In the genomic region with DNA sequence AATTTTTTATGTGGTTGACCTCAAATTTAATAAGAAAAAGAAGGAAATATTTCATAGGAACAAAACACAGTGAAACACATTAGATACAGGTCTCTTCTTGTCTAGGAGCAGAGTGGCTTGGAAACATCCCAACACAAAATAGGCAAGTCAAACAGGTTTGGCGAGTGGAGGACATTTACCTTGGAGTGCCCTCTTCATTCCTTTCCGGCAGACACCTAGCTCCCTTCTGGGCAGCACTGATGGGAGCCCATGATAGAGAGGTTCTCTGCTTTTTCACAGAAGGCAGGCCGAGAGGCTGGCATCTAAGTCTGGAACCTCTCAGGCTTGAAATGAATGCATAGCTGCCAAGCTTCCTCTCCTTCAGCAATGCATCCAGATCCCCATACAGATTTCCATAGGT, we compare ENCODE assay signal across 17 mouse cellular contexts. TPM values are rescaled to one million over a fixed set of nuclear protein-coding genes. Genes with fewer than 3 reads are reported as not detected.
DNase-seq lines count a peak whose midpoint lies in the region; ATAC-seq and TF ChIP-seq lines count a peak whose summit lies in the region.
"Had no signal": no experiment of that assay in that cellular context is flagged by ENCODE, and none has a peak within 500 bp of the region (broad histone marks: within the 10 kb centered on the region; RNA-seq: fewer than 3 reads in every experiment).

No protein-coding gene starts in this region.

- TF ChIP-seq POLR2A in cerebellum, adult 2 months (IDR thresholded peaks at IDR 0.05; ENCODE audit: borderline replicate concordance, insufficient read depth, low read length), result no peak

- H3K4me3 ChIP-seq in cerebellum, adult 2 months (replicated peaks; ENCODE audit: insufficient read depth, low read depth, low read length), result no peak overlapping the region
- no peak overlapping the region for H3K4me3 ChIP-seq in kidney, embryonic 15.5 days (replicated peaks)
- H3K4me3 ChIP-seq: hindbrain, embryonic 13.5 days; intestine, embryonic 15.5 days; liver, embryonic 15.5 days; neural tube, embryonic 12.5 days had no signal

- no peaks in the 10 kb centered on the region for H3K27me3 ChIP-seq in cerebellum, adult 2 months (ENCODE audit: control insufficient read depth, insufficient read depth, low read length)
- H3K27me3 ChIP-seq in kidney, embryonic 15.5 days, result no peaks in the 10 kb centered on the region
- H3K27me3 ChIP-seq: CH12.LX; hindbrain, embryonic 13.5 days; intestine, embryonic 15.5 days; liver, embryonic 15.5 days; neural tube, embryonic 12.5 days had no signal

- no peak overlapping the region for H3K9ac ChIP-seq in kidney, embryonic 15.5 days
- H3K9ac ChIP-seq: hindbrain, embryonic 13.5 days; intestine, embryonic 15.5 days; liver, embryonic 15.5 days; neural tube, embryonic 12.5 days had no signal

- H3K27ac ChIP-seq in cerebellum, adult 2 months (ENCODE audit: insufficient read depth, low read length), result 0 out of 2 replicates have a peak overlapping the region, but pooled peaks have one; percentile 17
- peak overlapping the region; percentile 49; the same call in 1 of the 2 replicates for H3K27ac ChIP-seq in kidney, embryonic 15.5 days
- H3K27ac ChIP-seq: hindbrain, embryonic 13.5 days; intestine, embryonic 15.5 days; liver, embryonic 15.5 days; neural tube, embryonic 12.5 days had no signal

- peak in 1 of 2 experiments; percentile 34 for DNase-seq in cerebellum, adult 2 months
- no peak for DNase-seq in cerebellum, adult 8-10 months
- peak; percentile 19 for DNase-seq in testis, postnatal 14 days (ENCODE audit: low spot score)
- no peak for DNase-seq in testis, postnatal 10 days (ENCODE audit: low spot score)
- peak; percentile 35 for DNase-seq in lung, postnatal 25 days (ENCODE audit: low spot score)
- DNase-seq in right cerebral cortex, adult 18-20 months, result no peak
- DNase-seq in layer of hippocampus, adult 9-11 months, result no peak
- DNase-seq: adrenal gland, postnatal 14 days; cerebellum, postnatal 10 days; left cerebral cortex, postnatal 4 days had no signal

- 15% methylated on average over 3 of the region's 3 CpGs for WGBS in cerebellum, adult 2 months
- WGBS in kidney, embryonic 15.5 days, result 81% methylated on average over 3 of the region's 3 CpGs

- ATAC-seq in kidney, embryonic 15.5 days (replicated peaks; ENCODE audit: low FRiP score), result 0 out of 2 replicates have a peak, but pooled peaks have one; percentile 51
- ATAC-seq: forebrain, embryonic 14.5 days; intestine, embryonic 15.5 days had no signal

- no peaks in the 10 kb centered on the region for H3K9me3 ChIP-seq in kidney, embryonic 15.5 days (replicated peaks)
- H3K9me3 ChIP-seq: hindbrain, embryonic 13.5 days; intestine, embryonic 15.5 days; liver, embryonic 15.5 days; neural tube, embryonic 12.5 days had no signal

- 0 out of 2 replicates have a peak, but pooled peaks cover 10% of the 10 kb centered on the region for H3K36me3 ChIP-seq in kidney, embryonic 15.5 days
- H3K36me3 ChIP-seq: liver, embryonic 15.5 days had no signal

- peaks cover 9% of the 10 kb centered on the region; the same call in 1 of the 2 replicates for H3K4me1 ChIP-seq in cerebellum, adult 2 months (ENCODE audit: control insufficient read depth, insufficient read depth, low read length)
- peaks cover 5% of the 10 kb centered on the region; the same call in 1 of the 2 replicates for H3K4me1 ChIP-seq in kidney, embryonic 15.5 days
- H3K4me1 ChIP-seq: hindbrain, embryonic 13.5 days; intestine, embryonic 15.5 days; liver, embryonic 15.5 days; neural tube, embryonic 12.5 days had no signal

- H3K4me2 ChIP-seq in kidney, embryonic 15.5 days, result no peak overlapping the region
- H3K4me2 ChIP-seq: hindbrain, embryonic 13.5 days; intestine, embryonic 15.5 days; liver, embryonic 15.5 days; neural tube, embryonic 12.5 days had no signal

- no peak for TF ChIP-seq CTCF in cerebellum, adult 2 months (IDR thresholded peaks at IDR 0.05; ENCODE audit: borderline replicate concordance, insufficient read depth, low read depth, low read length)

RNA-seq across cellular contexts. Expression of gene Papss1, which starts 9.0 kb away (rescaled TPM):
- 78.0 and 78.9 TPM in 2 replicates for polyA plus RNA-seq in cerebellum, adult 2 months (2012; rRNA removed)
- 98.8 and 103 TPM in 2 replicates for polyA plus RNA-seq in kidney, embryonic 15.5 days (2015; fragmentation: Nextera tagmentation; extraction: Ambion mirVana)

Comparison
In these comparisons a context has a peak if more than half of its experiments do, and no peak if none do; other contexts are left out.
1. DNase-seq: peak in testis, postnatal 14 days (single experiment) and lung, postnatal 25 days (single experiment); none in cerebellum, adult 8-10 months (single experiment), testis, postnatal 10 days (single experiment), right cerebral cortex, adult 18-20 months (single experiment) and layer of hippocampus, adult 9-11 months (single experiment).